Mouse (Mus musculus): ENCODE measurements around the gene Dpy30. TPM values are rescaled to one million over a fixed set of nuclear protein-coding genes. Genes with fewer than 3 reads are reported as not detected.

Dpy30 gene
- total RNA-seq, 2 experiments from 2014 or later, result 50.9 to 54.4 TPM

- DNase-seq, result peak; percentile 81
Measured at GRCm38 (mm10) chr17:74294426-74295025, 29.2 kb downstream of the Dpy30 start.

GRCm38 (mm10) chr17:74293687-74294425 is 29.9 kb downstream of the Dpy30 start:
- DNase-seq, result no peak

- no peak for DNase-seq
Measured at GRCm38 (mm10) chr17:74291640-74292361, 31.9 kb downstream of the Dpy30 start.

- no peak for DNase-seq
Measured at GRCm38 (mm10) chr17:74290869-74291268, 32.9 kb downstream of the Dpy30 start.

GRCm38 (mm10) chr17:74290198-74290597 is 33.5 kb downstream of the Dpy30 start:
- no peak for DNase-seq

GRCm38 (mm10) chr17:74288626-74289025 is 35.1 kb downstream of the Dpy30 start:
- no peak for DNase-seq

- DNase-seq, result no peak
Measured at GRCm38 (mm10) chr17:74286140-74286730, 37.5 kb downstream of the Dpy30 start.

GRCm38 (mm10) chr17:74285730-74286129 is 38.0 kb downstream of the Dpy30 start:
- no peak for DNase-seq

- DNase-seq, result no peak
Measured at GRCm38 (mm10) chr17:74284397-74285115, 39.2 kb downstream of the Dpy30 start.

GRCm38 (mm10) chr17:74282024-74282423 is 41.7 kb downstream of the Dpy30 start:
- no peak for DNase-seq

- DNase-seq, result no peak
Measured at GRCm38 (mm10) chr17:74278966-74279869, 44.5 kb downstream of the Dpy30 start.

GRCm38 (mm10) chr17:74274471-74274870 is 49.3 kb downstream of the Dpy30 start:
- no peak for DNase-seq

GRCm38 (mm10) chr17:74272683-74273205 is 51.0 kb downstream of the Dpy30 start:
- no peak for DNase-seq

GRCm38 (mm10) chr17:74271541-74272268 is 52.0 kb downstream of the Dpy30 start:
- no peak for DNase-seq

GRCm38 (mm10) chr17:74270205-74270604 is 53.5 kb downstream of the Dpy30 start:
- no peak for DNase-seq

- no peak for DNase-seq
Measured at GRCm38 (mm10) chr17:74267415-74268180, 56.1 kb downstream of the Dpy30 start.

GRCm38 (mm10) chr17:74265636-74266035 is 58.1 kb downstream of the Dpy30 start:
- no peak for DNase-seq

- DNase-seq, result no peak
Measured at GRCm38 (mm10) chr17:74265156-74265505, 58.6 kb downstream of the Dpy30 start.

- DNase-seq, result no peak
Measured at GRCm38 (mm10) chr17:74264333-74265155, 59.2 kb downstream of the Dpy30 start.
